Mouse (Mus musculus) G1E (cell line): Measurements from ENCODE around the gene Tbc1d8.

Source experiments
- CTCF ChIP-seq: IDR thresholded peaks from 2 replicates; pipeline ENCODE4 v1.5.1; 2012; ENCODE audit warnings: low read depth, low read length, inconsistent platforms, mixed read lengths
- GATA1 ChIP-seq: IDR thresholded peaks from 2 replicates; pipeline ENCODE4 v1.6.1; 2012; ENCODE audit warnings: borderline replicate concordance, low read length, inconsistent platforms, mixed read lengths
- GATA2 ChIP-seq: IDR thresholded peaks from 2 replicates; pipeline ENCODE4 v1.6.1; 2012; ENCODE audit warnings: low read depth, low read length, inconsistent platforms, borderline replicate concordance
- POLR2AphosphoS5 ChIP-seq: IDR thresholded peaks from 2 replicates; pipeline ENCODE4 v1.6.1; 2012; ENCODE audit warnings: low read depth, low read length, inconsistent platforms; ENCODE audit not compliant: insufficient replicate concordance
- TAL1 ChIP-seq: conservative IDR thresholded peaks from 2 replicates; pipeline ENCODE4 v1.6.1; 2012; ENCODE audit warnings: low read depth, low read length, inconsistent platforms, mixed read lengths

GRCm38 (mm10) chr1:39420987-39421386 lies 57.6 kb downstream of the Tbc1d8 start:
- TF ChIP-seq GATA1: no peak
- TF ChIP-seq CTCF: no peak
- no peak for TF ChIP-seq POLR2AphosphoS5
- TF ChIP-seq TAL1: no peak
- TF ChIP-seq GATA2: no peak
